Mouse (Mus musculus): ENCODE data around the gene Nfia.

DNA sequence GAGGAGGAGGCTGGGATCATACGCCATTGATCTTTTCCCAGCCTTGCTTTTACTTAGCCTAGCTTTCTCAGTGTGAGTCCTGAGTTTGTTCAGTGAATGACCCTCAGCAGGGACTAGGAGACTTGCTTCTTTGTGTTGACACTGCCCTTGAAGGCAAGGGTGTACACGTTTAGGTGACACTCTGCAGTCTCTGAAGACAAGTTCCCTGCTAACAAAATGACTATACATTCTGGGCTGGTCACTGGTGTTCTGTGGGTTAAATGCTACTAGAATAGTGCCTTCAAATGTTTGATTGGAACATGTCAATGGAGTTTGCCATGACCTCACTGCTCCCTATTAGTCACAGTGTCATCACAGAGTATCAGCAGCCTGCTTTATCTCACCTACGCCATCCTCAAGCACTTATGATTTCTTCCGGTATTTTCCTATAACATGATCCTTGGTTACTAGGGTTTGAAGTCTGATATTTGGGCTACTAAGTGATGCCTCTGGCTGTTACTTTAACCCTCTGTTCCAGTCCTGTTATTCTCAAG lies 68.6 kb downstream of the Nfia start:
- no peak for TF ChIP-seq POLR2A (IDR thresholded peaks at IDR 0.05; ENCODE audit: insufficient read depth, low read length)
- TF ChIP-seq CTCF (IDR thresholded peaks at IDR 0.05; ENCODE audit: low read depth, low read length): no peak
